Mouse (Mus musculus) bone marrow macrophage, adult 2 months (primary cell): ENCODE measurements around the gene Nubp1. TPM values are rescaled to one million over a fixed set of nuclear protein-coding genes. Genes with fewer than 3 reads are reported as not detected.

Experiments
- H3K27ac ChIP-seq: 2 replicates; pipeline ENCODE4 v1.5.1; 2012; ENCODE audit warnings: low read depth, low read length; ENCODE audit not compliant: insufficient read depth
- H3K4me1 ChIP-seq: 2 replicates; pipeline ENCODE4 v1.6.1; 2012; ENCODE audit warnings: low read length; ENCODE audit not compliant: control insufficient read depth, insufficient read depth
- H3K4me3 ChIP-seq: 2 replicates; pipeline ENCODE4 v1.5.1; 2012; ENCODE audit warnings: mild to moderate bottlenecking, low read length, moderate library complexity; ENCODE audit not compliant: insufficient read depth
- CTCF ChIP-seq: IDR thresholded peaks from 2 replicates; pipeline ENCODE4 v1.5.1; 2012; ENCODE audit warnings: low read depth, mild to moderate bottlenecking, low read length, moderate library complexity
- POLR2A ChIP-seq: IDR thresholded peaks from 2 replicates; pipeline ENCODE4 v1.6.1; 2012; ENCODE audit warnings: mild to moderate bottlenecking, low read depth, low read length, borderline replicate concordance
- polyA plus RNA-seq: library from polyadenylated mRNA; stranded (reverse); fragments of >200 nt; gene quantifications from 2 replicates; pipeline ENCODE4 v1.2.4, GENCODE M21; 2012; ENCODE audit not compliant: missing spikeins, insufficient read depth, insufficient read length

The Nubp1 gene
- polyA plus RNA-seq, 1 experiment: 21.4 TPM

GRCm38 (mm10) chr16:10415976-10416375, 4.2 kb downstream of the Nubp1 start:
- Histone ChIP-seq H3K4me1 (peaks cover 34% of the 10 kb centered on the region), H3K4me3 (no peak overlapping the region)
- no peak for TF ChIP-seq POLR2A
- TF ChIP-seq CTCF: peak; percentile 80

GRCm38 (mm10) chr16:10416866-10417265, 5.1 kb downstream of the Nubp1 start:
- Histone ChIP-seq H3K4me3 (no peak overlapping the region), H3K27ac (peak overlapping the region; percentile 77), H3K4me1 (peaks cover 31% of the 10 kb centered on the region)
- TF ChIP-seq CTCF (peak; percentile 69), POLR2A (no peak)

More at GRCm38 (mm10) chr16:10415976-10416375, 4.2 kb downstream of the Nubp1 start:
- peak overlapping the region; percentile 47 for H3K27ac ChIP-seq

- no peak overlapping the region for H3K4me3 ChIP-seq
- TF ChIP-seq POLR2A: no peak
- TF ChIP-seq CTCF: no peak
- peak overlapping the region; percentile 77 for H3K27ac ChIP-seq
- H3K4me1 ChIP-seq: peaks cover 29% of the 10 kb centered on the region
Observed at GRCm38 (mm10) chr16:10417723-10418259, 6.0 kb downstream of the Nubp1 start.

GRCm38 (mm10) chr16:10420447-10421054, 8.8 kb downstream of the Nubp1 start:
- peaks cover 29% of the 10 kb centered on the region for H3K4me1 ChIP-seq

GRCm38 (mm10) chr16:10431911-10432310, 20.2 kb downstream of the Nubp1 start:
- Histone ChIP-seq H3K27ac (no peak overlapping the region), H3K4me1 (peaks cover 44% of the 10 kb centered on the region), H3K4me3 (no peak overlapping the region)
- TF ChIP-seq CTCF: no peak
- TF ChIP-seq POLR2A: no peak

More at GRCm38 (mm10) chr16:10420447-10421054, 8.8 kb downstream of the Nubp1 start:
- TF ChIP-seq CTCF (no peak), POLR2A (no peak)
- Histone ChIP-seq H3K4me3 (no peak overlapping the region), H3K27ac (no peak overlapping the region)

GRCm38 (mm10) chr16:10432387-10432786, 20.6 kb downstream of the Nubp1 start:
- Histone ChIP-seq H3K27ac (peak overlapping the region; percentile 82; the same call in 1 of the 2 replicates), H3K4me1 (peaks cover 49% of the 10 kb centered on the region), H3K4me3 (no peak overlapping the region)
- TF ChIP-seq CTCF (no peak), POLR2A (no peak)

GRCm38 (mm10) chr16:10433344-10433743, 21.6 kb downstream of the Nubp1 start:
- Histone ChIP-seq H3K27ac (peak overlapping the region; percentile 82), H3K4me1 (peaks cover 58% of the 10 kb centered on the region), H3K4me3 (no peak overlapping the region)
- TF ChIP-seq CTCF: no peak
- TF ChIP-seq POLR2A: no peak

- no peak for TF ChIP-seq POLR2A
- TF ChIP-seq CTCF: no peak
- peaks cover 68% of the 10 kb centered on the region for H3K4me1 ChIP-seq
- H3K27ac ChIP-seq: peak overlapping the region; percentile 76
- no peak overlapping the region for H3K4me3 ChIP-seq
Observed at GRCm38 (mm10) chr16:10436166-10436565, 24.4 kb downstream of the Nubp1 start.

GRCm38 (mm10) chr16:10438055-10438454, 26.3 kb downstream of the Nubp1 start:
- Histone ChIP-seq H3K4me1 (peaks cover 62% of the 10 kb centered on the region), H3K4me3 (no peak overlapping the region), H3K27ac (peak overlapping the region; percentile 72)
- no peak for TF ChIP-seq POLR2A

GRCm38 (mm10) chr16:10441328-10441727, 29.6 kb downstream of the Nubp1 start:
- TF ChIP-seq POLR2A (no peak), CTCF (no peak)
- Histone ChIP-seq H3K4me3 (no peak overlapping the region), H3K4me1 (peaks cover 35% of the 10 kb centered on the region), H3K27ac (peak overlapping the region; percentile 51)

- peaks cover 33% of the 10 kb centered on the region for H3K4me1 ChIP-seq
- no peak overlapping the region for H3K4me3 ChIP-seq
- no peak for TF ChIP-seq POLR2A
- H3K27ac ChIP-seq: no peak overlapping the region
Observed at GRCm38 (mm10) chr16:10441761-10442160, 30.0 kb downstream of the Nubp1 start.
